Mouse (Mus musculus): ENCODE results near the gene Sec63. TPM values are rescaled to one million over a fixed set of nuclear protein-coding genes. Genes with fewer than 3 reads are reported as not detected.

Gene Sec63
- total RNA-seq, 2 experiments from 2014 or later: 46.2 to 62.8 TPM

DNA sequence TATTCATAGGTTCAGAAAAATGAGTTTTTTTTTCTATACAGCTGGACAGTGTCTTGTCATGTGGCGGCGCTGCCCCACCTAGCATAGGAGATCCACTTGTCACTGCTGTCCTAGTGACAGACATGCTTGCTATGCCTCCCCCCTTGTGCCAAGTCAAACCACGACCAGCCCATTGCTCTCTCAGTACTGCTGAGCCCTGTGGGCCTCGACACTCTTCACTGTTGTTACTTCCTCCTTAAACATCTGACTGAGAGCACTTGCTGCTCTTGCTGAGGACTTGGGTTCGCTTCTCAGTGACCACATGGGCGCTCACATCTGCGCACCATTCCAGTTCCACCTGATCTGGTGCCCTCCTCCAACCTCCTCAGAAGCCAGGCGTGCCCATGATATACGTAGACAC, 107.1 kb downstream of the Sec63 start:
- intact Hi-C loops (cut with DNase I): no loop called here
- TF ChIP-seq CTCF (IDR thresholded peaks at IDR 0.05): no peak
- no peak overlapping the region for H3K4me3 ChIP-seq
- no peak for DNase-seq (ENCODE audit: extremely low spot score in 1 of 2, low spot score in 2 of 2)
- no peak overlapping the region for H3K27ac ChIP-seq

DNA sequence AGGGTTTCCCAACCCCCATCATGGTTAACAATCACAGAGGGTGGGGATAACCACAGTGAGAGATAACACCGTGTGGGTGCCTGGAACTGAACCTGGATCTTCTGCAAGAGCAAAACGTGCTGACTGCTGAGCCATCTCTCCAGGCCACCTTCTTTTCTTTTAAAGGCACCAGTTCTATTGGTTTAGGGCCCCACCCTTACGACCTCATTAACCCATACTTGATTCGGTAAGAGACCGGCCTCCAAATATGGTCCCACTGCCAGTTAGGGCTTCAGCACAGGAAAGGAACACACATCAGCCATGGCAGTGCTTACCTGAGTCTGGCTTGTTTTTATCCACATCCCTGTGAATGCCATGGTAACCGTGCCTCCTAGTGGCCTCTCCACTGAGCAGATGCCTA, 108.2 kb downstream of the Sec63 start:
- no peak for TF ChIP-seq CTCF (IDR thresholded peaks at IDR 0.05)
- DNase-seq (ENCODE audit: extremely low spot score in 1 of 2, low spot score in 2 of 2): no peak
- intact Hi-C loops (cut with DNase I): no loop called here
- Histone ChIP-seq H3K4me3 (no peak overlapping the region), H3K27ac (no peak overlapping the region)

DNA sequence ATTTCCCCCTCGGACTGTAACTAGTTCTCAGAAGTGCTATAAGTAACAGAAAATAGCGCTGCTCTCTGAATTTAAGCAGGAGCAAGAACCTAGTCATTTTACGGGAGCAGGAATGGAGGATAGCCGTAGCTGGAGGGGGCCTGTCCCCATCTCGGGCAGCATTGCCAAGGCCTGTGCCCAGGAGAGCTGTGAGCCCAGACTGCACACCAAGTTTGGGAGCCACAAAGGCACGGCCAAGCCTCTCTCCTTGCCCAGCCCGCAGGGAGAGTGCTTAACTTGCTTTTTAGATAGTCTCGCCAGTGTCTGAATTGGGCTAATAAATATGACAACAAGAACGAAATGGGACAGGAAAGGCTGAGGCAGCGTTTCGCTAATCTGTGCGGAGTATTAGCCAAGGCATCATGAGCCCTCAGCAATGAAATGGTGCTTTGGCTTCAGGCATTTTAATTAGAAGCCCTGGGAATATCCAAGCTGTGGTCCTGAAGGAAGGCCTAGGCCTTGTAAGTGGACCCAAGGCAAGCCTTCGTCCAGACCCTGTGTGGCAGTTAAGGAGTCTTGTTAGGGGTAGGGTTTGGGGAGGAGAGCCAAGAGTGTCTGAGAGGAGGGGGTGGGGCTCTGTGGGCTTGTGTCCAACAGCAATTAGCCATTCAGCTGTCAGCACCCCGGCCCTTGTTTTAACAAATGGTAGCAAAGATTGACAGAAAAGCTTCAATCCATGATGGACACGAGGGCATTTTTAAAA, 111.1 kb downstream of the Sec63 start:
- DNase-seq (ENCODE audit: extremely low spot score in 1 of 2, low spot score in 2 of 2): no peak
- Histone ChIP-seq H3K4me3 (no peak overlapping the region), H3K27ac (no peak overlapping the region)
- intact Hi-C loops (cut with DNase I): no loop called here
- TF ChIP-seq CTCF (IDR thresholded peaks at IDR 0.05): no peak

DNA sequence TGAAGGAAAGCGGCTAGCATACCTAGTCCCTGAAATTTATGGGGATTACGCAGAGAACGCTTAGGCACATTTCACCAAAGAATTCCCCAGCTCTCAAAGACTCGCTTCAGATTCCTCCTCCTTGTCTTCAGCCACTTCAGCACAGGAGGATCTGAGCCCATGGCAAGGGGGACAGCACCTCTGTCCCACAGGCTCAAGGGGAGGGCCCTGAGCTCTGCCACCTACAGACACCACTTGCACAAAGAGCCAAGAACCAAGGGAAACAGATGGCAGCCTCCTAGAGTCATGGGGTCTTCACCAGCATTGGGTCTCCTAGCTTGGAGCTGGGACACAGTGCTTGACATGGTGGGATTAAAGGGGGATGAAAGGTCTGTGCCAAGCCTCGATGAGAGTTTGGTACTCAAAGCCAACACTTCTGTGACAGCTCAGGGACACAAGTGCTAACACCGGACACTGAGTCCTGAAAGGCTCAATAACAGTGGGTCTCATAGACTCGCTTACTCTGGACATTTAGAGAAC, 111.8 kb downstream of the Sec63 start:
- Histone ChIP-seq H3K27ac (no peak overlapping the region), H3K4me3 (no peak overlapping the region)
- no peak for DNase-seq (ENCODE audit: extremely low spot score in 1 of 2, low spot score in 2 of 2)
- intact Hi-C loops (cut with DNase I): no loop called here
- TF ChIP-seq CTCF (IDR thresholded peaks at IDR 0.05): no peak

DNA sequence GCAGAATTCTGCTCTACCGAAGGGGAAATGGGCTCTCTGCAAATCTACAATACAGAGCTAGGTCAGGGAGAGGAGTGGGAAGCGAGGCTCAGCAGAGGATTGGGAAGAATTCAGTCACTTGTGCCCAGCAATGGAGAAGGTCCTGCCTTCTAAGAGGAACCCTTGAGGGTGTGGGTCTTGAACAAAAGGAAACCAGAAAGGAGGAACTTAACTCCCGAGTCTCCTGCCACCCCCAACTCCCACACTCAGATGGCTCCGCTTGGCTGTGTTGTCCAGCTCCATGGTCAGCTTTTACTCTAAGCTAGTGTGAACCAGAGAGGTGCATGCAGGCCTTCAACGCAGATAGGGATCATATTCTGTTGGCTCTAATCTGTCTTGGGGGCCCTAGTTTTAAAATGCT, 114.9 kb downstream of the Sec63 start:
- no peak for TF ChIP-seq CTCF (IDR thresholded peaks at IDR 0.05)
- no peak overlapping the region for H3K27ac ChIP-seq
- no peak for DNase-seq (ENCODE audit: extremely low spot score in 1 of 2, low spot score in 2 of 2)
- H3K4me3 ChIP-seq: no peak overlapping the region
- intact Hi-C loops (cut with DNase I): no loop called here

DNA sequence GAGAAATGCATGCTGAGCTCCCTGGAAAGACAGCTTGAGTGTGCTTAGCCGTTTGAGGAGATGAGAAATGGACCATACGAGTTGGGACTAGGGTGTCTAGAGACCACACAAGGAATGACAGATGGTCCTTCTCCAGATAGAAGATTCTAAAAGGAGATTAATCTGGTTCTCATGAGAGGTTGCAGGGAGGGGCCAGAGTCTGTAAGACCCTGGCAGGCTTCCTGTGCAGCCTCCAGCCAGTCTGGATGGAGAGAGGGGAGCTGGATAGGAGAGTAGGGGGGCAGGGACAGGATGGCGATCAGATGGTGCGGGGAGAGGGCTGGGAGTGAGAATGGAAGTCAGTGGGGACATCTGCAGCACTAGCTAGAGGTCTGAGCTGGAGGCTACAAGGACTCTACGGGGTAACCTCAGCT, 118.0 kb downstream of the Sec63 start:
- Histone ChIP-seq H3K4me3 (no peak overlapping the region), H3K27ac (no peak overlapping the region)
- intact Hi-C loops (cut with DNase I): no loop called here
- TF ChIP-seq CTCF (IDR thresholded peaks at IDR 0.05): no peak
- DNase-seq (ENCODE audit: extremely low spot score in 1 of 2, low spot score in 2 of 2): no peak

DNA sequence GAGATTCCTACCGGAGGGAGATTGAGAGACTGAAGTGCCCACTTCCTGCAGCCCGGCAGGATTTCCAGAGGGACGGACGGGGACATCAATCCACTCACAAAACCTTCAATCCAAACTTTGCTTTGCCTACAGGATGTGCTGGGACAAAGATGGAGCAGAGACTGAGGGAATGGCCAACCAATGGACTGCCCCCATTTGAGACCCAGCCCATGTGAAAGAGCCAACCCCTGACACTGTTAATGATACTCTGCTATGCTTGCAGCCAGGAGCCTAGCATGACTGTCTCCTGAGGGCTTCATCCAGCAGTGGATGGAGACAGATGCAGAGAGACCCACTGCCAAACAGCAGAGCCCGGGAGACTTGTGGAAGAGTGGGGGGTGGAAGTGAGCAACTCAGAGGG, 118.4 kb downstream of the Sec63 start:
- no peak for DNase-seq (ENCODE audit: extremely low spot score in 1 of 2, low spot score in 2 of 2)
- intact Hi-C loops (cut with DNase I): no loop called here
- no peak overlapping the region for H3K27ac ChIP-seq
- no peak overlapping the region for H3K4me3 ChIP-seq
- no peak for TF ChIP-seq CTCF (IDR thresholded peaks at IDR 0.05)

Other genes with a start within 250 kb of the Sec63 start
- gene Nr2e1, start 177.9 kb upstream of the Sec63 start, total RNA-seq (2021): 10 to 100 TPM; 10.9 to 14.1 TPM
- gene Ostm1, start 177.7 kb upstream of the Sec63 start, total RNA-seq (2021): 10 to 100 TPM; 47.0 to 52.3 TPM
- gene Scml4, start 98.9 kb downstream of the Sec63 start, total RNA-seq (2021): 1 to 10 TPM; 3.6 TPM

All from left cerebral cortex, adult 2 months (tissue).